Mouse (Mus musculus) ES-Bruce4 (cell line): ENCODE results near the gene Arhgap29. TPM values are rescaled to one million over a fixed set of nuclear protein-coding genes. Genes with fewer than 3 reads are reported as not detected.

ENCODE experiments used
- H3K27ac ChIP-seq: 2 replicates; pipeline ENCODE4 v1.5.1; 2012; ENCODE audit warnings: low read length, inconsistent platforms; ENCODE audit not compliant: insufficient read depth
- H3K27me3 ChIP-seq: 2 replicates; pipeline ENCODE4 v1.6.1; 2012; ENCODE audit warnings: mild to moderate bottlenecking, low read length, inconsistent platforms; ENCODE audit not compliant: control insufficient read depth, poor library complexity, insufficient read depth, severe bottlenecking
- H3K36me3 ChIP-seq: 2 replicates; pipeline ENCODE4 v1.6.1; 2012; ENCODE audit warnings: inconsistent platforms, mild to moderate bottlenecking, low read length, moderate library complexity; ENCODE audit not compliant: control insufficient read depth, poor library complexity, insufficient read depth, severe bottlenecking
- H3K4me1 ChIP-seq: one replicate; pipeline ENCODE4 v1.8.1; 2011; ENCODE audit warnings: low read length; ENCODE audit not compliant: control insufficient read depth, insufficient read depth
- H3K4me3 ChIP-seq: 2 replicates; pipeline ENCODE4 v1.5.1; 2011; ENCODE audit warnings: low read depth, mild to moderate bottlenecking, low read length
- H3K9ac ChIP-seq: 2 replicates; pipeline ENCODE4 v1.6.1; 2012; ENCODE audit warnings: low read depth, mild to moderate bottlenecking, inconsistent platforms; ENCODE audit not compliant: poor library complexity, severe bottlenecking
- H3K9me3 ChIP-seq: replicated peaks from 2 replicates; pipeline ENCODE4 v1.6.1; 2012; ENCODE audit warnings: mild to moderate bottlenecking, low read length, inconsistent platforms; ENCODE audit not compliant: control insufficient read depth, poor library complexity, insufficient read depth, severe bottlenecking
- CTCF ChIP-seq: IDR thresholded peaks from one replicate; pipeline ENCODE4 v1.8.1; 2011; ENCODE audit warnings: low read depth, low read length
- EP300 ChIP-seq: IDR thresholded peaks from 2 replicates; pipeline ENCODE4 v1.6.1; 2011; ENCODE audit warnings: low read depth, low read length; ENCODE audit not compliant: insufficient read depth
- POLR2A ChIP-seq: IDR thresholded peaks from one replicate; pipeline ENCODE4 v1.8.1; 2011; ENCODE audit warnings: low read length; ENCODE audit not compliant: insufficient read depth
- polyA plus RNA-seq: library from polyadenylated mRNA; stranded (reverse); fragments of >200 nt; gene quantifications from 2 replicates; pipeline ENCODE4 v1.2.4, GENCODE M21; 2011; ENCODE audit warnings: low read depth; ENCODE audit not compliant: missing spikeins, insufficient read depth, insufficient read length

Gene Arhgap29
- polyA plus RNA-seq, 1 experiment, result 70.1 TPM

DNA sequence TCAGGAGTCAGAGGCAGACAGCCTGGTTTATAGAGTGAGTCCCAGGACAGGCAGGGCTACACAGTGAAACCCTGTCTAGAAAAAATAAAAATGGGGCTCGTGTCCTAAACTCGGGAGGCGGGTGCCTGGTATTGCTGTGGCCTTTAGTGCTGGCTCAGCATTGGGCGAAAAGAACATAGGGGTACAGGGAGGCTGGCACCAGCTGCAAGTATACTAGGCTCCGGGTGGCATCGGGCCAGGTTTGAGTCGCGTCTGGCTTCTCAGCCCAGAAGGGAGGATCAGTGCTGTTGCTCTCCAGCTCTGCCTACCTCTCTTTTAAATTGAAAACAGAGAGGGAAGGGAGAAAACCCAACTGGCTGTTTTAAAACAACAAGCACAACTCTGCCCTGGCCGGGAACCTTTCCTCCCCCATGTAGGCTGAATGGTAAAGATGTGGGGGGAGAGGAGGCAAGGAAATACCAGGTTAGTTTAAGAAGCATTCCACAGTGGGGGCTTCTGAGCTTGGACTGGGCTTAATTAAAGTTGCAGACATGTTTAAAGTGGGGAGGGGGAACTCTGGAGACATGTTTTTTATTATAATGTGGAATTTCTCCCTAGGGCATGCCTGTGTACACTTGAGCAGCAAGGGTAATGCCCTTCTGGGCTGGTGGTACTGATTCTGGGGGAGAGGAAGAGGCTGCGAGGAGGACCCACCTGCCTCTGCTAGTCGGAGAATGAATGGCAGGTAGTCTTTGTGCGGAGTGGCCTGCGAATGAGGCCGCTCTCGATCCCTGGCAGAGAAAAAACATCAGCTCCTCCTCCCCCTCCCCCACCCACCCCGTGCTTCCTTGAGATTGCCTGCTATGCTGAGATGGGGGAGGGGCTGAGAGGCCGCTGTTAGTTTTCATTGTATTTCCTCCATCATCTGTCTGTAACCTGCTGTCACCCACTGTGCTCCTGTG, 95.8 kb downstream of the Arhgap29 start:
- Histone ChIP-seq H3K9me3 (no peaks in the 10 kb centered on the region), H3K4me1 (peaks cover 9% of the 10 kb centered on the region), H3K9ac (peak overlapping the region; percentile 21; the same call in 1 of the 2 replicates), H3K36me3 (no peaks in the 10 kb centered on the region), H3K27ac (peak overlapping the region; percentile 25; the same call in 1 of the 2 replicates), H3K27me3 (no peaks in the 10 kb centered on the region), H3K4me3 (peak overlapping the region; percentile 27; the same call in 1 of the 2 replicates)
- no peak for TF ChIP-seq CTCF
- peak; percentile 45; the same call in 1 of the 2 replicates for TF ChIP-seq EP300
- no peak for TF ChIP-seq POLR2A

DNA sequence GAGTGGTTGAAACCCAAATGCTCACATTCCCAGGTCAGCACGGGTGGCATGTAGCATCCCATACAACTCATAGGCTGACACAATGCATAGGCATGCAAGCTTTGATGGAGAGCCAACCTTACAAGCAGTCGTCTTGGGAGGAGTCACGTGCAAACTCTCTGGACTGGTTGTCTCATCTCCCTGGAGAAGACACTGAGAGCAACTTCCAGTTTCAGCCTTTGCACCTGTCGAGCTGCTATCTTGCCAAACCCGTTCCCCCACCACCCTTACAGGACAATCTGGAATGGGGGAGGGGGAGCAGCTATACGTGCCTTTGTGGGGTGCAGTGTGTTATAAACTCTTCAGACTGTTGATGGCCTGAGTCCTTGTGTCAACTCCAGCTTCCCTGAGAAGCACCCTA, 96.8 kb downstream of the Arhgap29 start:
- no peak overlapping the region for H3K4me3 ChIP-seq
- H3K4me1 ChIP-seq, result peaks cover 9% of the 10 kb centered on the region
- H3K9ac ChIP-seq, result no peak overlapping the region
- H3K36me3 ChIP-seq, result no peaks in the 10 kb centered on the region
- H3K27ac ChIP-seq, result no peak overlapping the region
- no peaks in the 10 kb centered on the region for H3K27me3 ChIP-seq
- no peak for TF ChIP-seq CTCF
- no peak for TF ChIP-seq POLR2A
- TF ChIP-seq EP300, result peak; percentile 84
- H3K9me3 ChIP-seq, result no peaks in the 10 kb centered on the region

DNA sequence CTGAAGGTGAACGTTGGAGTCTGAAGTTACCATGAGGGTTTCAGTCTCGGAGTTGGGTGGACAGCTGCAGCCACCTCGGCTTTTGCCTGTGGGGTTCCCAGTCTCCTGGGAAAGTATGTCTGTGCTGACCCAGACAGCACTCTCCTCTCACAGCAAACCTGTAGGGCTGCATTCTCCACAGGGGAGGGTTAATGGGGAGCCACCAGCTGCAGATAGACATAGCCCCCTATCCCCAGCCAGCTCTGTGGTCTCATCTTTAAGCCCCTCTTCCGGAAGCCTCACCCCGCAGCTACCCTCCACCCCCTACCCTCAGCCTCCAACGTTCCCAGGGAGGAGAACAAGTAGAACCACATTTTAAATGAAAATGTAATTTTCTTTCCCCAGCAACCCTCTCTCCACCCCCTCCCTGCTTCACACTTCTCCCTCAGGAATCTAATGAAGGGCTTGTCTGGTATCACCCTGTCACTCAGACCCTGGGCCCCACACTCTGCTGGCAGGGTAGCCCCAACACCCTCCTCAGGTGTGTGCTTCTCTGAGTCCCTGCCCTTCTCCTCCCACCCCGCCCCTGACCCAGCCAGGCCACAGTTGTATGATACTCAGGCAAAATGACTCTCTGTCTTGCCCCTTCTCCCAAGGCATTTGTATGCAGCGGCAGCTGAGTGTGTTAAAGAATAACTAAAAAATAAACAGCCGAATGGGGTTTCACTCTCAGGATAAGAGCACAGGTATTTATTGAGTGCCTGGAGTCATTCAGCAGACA, 106.3 kb downstream of the Arhgap29 start:
- H3K4me3 ChIP-seq, result no peak overlapping the region
- H3K27me3 ChIP-seq, result no peaks in the 10 kb centered on the region
- no peak overlapping the region for H3K9ac ChIP-seq
- no peaks in the 10 kb centered on the region for H3K4me1 ChIP-seq
- no peaks in the 10 kb centered on the region for H3K36me3 ChIP-seq
- H3K27ac ChIP-seq, result no peak overlapping the region
- no peaks in the 10 kb centered on the region for H3K9me3 ChIP-seq
- TF ChIP-seq EP300, result no peak
- TF ChIP-seq POLR2A, result no peak

DNA sequence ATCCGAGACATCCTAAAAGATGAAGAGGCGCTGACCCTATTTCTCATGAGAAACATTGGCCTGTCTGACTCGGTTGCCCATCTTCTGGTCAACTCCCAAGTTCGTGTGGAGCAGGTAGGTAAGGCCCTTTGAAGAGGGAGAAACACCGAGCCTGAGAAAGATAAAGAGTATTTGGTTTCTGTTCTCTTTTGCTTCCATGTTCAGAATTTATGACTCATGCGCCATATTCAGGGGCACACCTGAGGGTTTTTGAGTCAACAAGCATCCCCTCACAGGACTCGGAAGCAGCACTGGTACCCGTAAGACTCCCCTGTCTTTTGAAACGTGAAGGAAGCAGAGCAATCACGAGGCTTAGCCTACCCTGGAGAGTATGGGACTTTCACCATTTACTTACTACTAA, 110.2 kb downstream of the Arhgap29 start:
- Histone ChIP-seq H3K9me3 (no peaks in the 10 kb centered on the region), H3K27me3 (no peaks in the 10 kb centered on the region), H3K9ac (no peak overlapping the region), H3K4me3 (no peak overlapping the region), H3K36me3 (no peaks in the 10 kb centered on the region), H3K4me1 (no peaks in the 10 kb centered on the region), H3K27ac (no peak overlapping the region)
- TF ChIP-seq CTCF (no peak), POLR2A (no peak), EP300 (no peak)

DNA sequence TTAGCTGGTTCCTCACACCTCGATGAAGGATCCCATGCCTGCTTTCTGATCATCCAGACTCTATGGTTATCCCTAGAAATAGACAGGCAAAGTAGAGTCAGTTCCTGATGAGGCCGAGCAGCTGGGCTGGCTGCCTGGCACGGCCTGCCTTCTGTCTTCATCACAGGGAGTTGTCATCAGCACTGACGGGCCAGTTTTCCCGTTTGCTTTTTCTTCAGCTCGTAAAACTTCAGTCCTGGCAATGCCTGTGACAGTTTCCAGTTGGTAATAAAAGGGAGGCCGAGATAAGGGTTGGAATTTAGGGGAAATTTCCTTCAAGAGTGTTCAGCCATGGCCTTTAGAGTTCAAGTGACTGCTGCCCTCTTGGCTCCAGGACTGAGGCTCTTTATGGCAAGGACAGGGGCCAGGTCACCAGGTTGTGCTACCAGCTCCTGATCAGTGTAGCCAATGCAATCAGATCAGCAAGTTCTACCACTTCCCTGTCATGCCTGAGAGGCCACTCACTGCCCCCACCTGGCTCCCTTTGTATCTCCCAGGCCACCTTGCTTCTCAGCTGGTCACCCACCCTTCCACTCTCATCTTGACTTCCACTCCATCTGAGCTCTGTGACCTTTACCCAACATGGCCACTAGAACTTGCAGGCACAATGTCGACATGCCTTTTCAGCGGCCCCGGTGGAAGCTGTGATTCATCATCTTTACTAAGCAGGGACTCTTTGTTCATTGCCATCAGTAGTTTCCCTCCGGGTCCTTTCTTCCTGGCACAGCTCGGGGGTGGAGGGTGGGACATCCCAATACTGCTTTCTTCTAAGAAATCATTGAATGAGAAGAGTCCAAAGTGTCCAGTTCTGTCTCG, 112.4 kb downstream of the Arhgap29 start:
- no peaks in the 10 kb centered on the region for H3K4me1 ChIP-seq
- H3K9me3 ChIP-seq, result no peaks in the 10 kb centered on the region
- no peak overlapping the region for H3K4me3 ChIP-seq
- TF ChIP-seq CTCF (no peak), EP300 (no peak), POLR2A (no peak)
- no peak overlapping the region for H3K27ac ChIP-seq
- no peaks in the 10 kb centered on the region for H3K36me3 ChIP-seq
- H3K27me3 ChIP-seq, result no peaks in the 10 kb centered on the region
- no peak overlapping the region for H3K9ac ChIP-seq

Other genes with a start within 250 kb of the Arhgap29 start
- gene F3, start 229.0 kb upstream of the Arhgap29 start, polyA plus RNA-seq, result 47.3 and 53.1 TPM in 2 replicates
- 30.0 and 33.1 TPM in 2 replicates for gene Abcd3, start 137.2 kb upstream of the Arhgap29 start, polyA plus RNA-seq
- 0.81 and 1.4 TPM in 2 replicates for gene Abca4, start 91.9 kb downstream of the Arhgap29 start, polyA plus RNA-seq